Mouse (Mus musculus) layer of hippocampus, adult 9-11 months (tissue): Measurements from ENCODE around the gene Igdcc4.

Experiments
- DNase-seq: peaks from one replicate; pipeline ENCODE4 v3.0.0; 2022

Gene Igdcc4

DNA sequence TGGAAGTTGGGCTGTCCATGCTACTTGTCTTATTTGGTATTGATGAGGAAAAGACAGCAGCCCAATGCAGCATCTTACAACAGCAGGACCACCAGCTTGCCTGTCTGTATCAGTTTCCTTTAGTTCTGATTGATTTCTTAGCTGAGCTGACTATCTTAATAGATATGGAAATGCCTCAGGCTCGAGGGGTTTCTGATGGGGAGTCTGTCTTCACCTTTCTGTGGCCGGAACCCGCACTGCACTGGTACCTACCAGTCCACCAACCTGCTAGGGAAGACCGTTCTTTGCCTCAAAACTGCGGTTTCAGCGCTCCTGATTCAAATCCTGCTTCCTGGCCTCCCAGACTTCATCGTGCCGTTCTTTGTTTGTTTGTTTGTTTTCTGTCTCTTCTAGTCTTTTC, 60.6 kb downstream of the Igdcc4 start:
- DNase-seq, result no peak

DNA sequence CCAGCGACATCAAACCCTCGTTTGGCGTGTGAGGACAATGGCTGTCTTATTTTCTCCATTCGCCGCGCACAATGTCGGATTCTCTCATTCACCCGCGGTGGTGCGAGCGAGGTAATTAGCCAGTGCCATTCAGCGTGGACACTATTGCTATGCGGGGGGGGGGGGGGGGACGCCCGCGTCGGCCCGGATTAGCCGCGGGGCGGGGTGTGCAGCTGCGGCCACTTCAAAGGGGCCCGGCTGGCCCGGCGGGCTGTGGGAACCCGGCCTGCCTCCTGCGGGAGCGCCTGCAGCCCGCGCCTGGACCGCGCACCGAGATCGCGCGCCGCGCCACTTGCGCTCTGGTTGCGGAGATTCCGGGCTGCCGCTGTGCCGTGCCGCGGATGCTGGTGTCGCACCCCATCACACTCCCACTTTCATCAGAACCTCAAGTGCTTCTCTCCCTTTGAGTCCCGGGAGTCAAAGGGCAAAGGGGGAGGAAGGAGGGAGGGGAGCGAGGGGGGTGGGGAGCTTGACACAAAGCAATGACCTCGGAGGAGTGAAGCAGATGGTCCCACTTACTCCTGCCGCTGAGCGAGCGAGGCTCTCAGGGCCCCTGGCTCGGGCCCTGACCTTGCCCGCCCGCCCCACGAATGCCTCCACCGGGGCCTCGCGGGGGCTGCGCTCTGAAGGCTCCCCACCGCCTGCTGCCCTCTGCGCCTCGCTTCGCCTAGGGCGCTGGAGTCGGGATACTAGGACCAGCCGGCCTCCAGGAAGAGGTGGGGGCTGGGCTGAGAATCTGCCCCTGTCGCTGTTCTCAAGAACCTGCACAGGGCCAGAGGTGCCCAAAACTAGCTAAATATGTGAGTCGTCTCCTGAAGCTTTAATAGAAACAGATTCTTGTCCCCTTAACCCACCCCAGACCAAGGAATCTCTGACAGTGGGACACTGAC, 61.7 kb downstream of the Igdcc4 start:
- no peak for DNase-seq

DNA sequence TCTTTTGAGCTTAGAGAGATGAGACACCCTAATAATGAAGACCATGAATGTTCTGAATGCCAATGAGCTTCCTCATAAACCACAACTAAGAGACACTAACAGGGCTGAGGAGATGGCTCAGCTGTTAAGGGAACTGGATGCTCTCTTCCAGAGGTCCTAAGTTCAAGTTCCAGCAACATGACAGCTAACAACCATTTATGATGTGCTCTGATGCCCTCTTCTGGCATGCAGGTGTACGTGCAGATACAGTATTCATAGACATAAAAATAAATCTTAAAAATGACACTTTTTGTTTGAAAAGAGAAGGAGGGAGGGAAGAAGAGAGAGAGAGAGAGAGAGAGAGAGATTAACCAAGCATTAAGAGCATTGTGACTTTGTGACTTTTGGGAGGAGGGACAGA, 63.6 kb downstream of the Igdcc4 start:
- DNase-seq, result no peak

DNA sequence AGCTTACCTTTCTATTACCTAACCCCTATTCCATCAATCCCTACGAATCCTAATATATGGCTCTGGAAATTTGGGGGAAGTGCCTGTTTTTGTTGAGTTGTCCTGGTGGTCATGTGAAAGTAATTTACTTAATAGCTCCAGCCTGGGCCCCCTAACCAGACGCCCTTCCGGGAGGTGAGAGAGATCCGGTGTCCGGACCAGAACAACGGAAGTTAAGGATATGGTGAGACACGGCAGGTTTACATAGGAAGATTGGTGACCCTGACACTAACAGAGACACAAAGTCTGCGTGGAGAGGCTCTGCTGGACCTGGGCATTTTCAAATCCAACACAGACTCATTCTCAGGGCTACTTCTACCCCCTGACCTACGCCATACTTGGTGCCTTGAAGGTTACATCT, 65.1 kb downstream of the Igdcc4 start:
- DNase-seq, result no peak

DNA sequence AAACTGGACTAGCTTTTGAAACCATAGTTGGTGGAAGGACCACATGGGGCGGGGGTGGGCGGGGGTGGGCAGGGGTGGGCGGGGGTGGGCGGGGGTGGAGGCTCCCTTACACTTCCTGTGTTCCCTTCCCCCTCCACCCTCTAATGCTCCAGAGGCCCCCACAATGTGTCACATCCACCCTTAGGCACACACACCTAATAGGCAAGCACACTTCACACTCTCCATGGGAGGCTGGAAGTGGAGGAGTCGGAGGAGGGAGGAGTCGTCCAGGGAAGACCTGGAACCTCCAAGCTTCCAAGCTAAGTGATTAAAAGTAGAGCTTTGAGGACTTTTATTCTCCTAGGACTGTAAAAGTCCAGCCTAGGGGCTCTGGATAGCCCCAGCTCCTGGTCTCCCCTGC, 67.2 kb downstream of the Igdcc4 start:
- DNase-seq, result no peak

DNA sequence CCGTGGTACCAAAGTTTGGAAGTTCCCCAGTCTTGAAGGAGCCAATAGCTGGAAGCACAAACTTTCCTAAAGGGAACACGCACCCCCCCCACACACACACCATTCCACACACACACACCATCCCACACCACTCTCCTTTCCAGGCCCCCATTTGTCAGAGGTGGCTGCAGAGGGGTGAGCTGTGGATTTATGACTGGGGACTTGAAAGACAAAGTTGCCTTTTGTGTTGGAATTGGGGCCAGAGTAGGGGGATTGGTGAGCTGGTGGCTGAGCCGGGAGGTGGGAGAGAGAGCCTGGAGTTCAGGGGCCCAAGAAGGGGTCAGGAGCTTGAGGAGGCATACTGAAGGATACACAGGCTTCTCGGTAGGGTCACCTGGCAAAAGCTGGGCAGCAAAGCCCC, 67.7 kb downstream of the Igdcc4 start:
- no peak for DNase-seq

DNA sequence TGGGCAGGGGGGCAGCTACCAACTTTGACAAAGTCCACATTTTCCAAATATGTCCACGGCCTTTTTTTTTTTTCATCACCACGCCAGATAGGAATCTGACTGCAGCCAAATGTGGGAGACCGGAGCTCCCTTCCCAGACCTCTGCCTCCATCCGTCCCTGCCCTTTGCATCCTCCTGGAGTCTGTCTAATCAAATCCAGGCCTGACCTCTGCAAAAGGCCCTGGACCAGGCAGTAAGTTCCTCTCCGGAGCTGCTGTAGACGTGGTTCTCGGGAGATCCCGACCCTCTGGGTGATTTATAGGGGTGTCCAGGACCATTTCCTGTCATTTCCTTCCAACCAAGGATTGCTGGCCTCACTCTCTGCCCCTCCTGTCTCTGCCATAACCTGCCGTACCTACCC, 71.4 kb downstream of the Igdcc4 start:
- DNase-seq, result no peak

DNA sequence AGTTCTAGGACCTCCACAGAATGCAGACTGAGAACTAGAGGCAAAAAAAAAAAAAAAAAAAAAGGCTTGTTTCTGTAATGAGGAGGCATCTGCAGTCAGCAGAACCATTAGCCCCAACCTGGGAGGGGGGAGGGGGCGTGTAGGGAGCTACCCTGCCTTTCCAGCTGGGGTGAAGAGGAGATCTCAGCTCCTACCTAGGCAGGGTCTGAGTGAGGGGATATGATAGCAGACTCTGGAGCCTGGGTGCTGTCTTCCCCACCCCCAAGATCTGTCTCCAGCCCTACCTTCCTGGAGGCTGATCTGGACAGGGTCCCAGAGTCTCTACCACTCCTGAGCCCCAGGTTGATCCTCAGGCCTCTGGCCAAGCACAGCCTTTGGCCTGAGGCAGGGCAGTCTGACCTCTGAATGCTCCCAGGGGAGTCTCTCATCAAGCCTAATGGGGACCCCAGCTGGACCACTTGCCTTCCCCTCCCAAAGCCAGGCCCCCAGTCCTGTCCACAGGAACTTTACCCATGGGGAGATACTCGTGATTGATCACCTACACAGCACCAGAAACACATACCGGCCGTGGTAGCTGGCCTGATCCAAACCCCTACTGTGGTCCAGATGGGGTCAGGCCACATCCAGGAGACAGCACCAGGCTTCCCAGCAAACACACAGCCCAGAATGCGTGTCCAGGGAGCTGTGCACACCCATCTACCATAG, 74.1 kb downstream of the Igdcc4 start:
- no peak for DNase-seq

DNA sequence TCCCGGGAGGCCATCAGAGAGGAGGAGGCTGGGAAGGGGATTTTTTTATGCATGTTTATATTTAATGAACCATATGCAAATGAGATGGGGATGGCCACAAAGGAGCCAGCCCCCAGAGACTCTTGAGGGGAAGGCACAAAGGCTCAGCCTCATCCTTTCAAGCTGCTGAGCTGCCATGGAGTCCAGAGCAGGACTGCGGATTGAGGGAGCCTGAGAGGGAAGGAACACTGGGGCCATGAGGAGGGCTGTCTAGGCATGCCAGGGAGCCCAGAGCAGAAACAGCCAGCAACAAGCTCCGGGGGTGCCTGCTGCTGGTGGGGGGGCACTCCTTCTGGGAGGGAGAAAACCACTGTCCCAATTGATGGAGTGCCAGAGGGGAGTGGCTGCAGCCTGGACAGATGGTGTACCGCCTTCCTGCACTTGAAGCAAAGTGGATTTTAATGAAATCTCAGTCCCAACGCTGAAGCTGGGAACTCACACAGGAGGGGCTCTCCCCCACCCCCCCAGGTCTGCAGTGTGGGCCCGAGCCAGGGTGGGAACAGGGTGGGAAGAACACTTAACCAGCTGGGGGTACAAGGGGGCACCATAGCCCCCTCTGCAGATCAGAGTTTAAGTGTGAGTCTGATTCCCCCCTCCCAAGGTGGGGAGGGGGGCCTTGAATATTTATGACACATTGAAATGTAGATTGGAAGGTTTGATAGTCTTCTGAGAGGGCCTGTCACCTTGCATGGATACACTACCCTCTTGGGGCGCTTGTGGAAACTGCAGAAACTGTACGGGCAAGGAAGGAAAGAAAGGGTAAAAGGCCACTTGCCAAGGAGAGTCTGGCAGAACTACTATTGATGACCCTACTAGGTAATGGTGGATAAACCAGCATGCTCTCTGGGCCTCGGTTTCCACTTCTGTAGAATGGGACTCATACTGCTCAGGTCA, 74.9 kb downstream of the Igdcc4 start:
- DNase-seq, result no peak

DNA sequence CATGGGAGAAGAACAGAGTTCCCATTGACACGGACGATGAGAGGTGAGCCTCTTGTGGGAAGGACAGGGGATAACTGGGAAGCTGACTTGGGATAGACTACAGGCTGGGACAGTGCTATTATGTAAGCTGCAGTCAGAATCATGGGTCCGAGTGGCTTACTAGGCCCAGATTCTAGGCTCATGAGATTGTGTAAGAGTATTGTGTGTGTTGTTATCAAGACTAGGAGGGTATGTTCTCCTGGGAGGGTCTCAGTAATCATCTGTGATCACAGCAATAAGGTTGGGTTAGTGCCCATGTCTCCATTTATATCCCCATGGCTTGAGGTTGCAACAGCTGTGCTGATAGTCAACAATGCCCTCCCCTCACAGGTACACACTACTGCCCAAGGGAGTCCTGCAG, 76.2 kb downstream of the Igdcc4 start:
- DNase-seq, result no peak

DNA sequence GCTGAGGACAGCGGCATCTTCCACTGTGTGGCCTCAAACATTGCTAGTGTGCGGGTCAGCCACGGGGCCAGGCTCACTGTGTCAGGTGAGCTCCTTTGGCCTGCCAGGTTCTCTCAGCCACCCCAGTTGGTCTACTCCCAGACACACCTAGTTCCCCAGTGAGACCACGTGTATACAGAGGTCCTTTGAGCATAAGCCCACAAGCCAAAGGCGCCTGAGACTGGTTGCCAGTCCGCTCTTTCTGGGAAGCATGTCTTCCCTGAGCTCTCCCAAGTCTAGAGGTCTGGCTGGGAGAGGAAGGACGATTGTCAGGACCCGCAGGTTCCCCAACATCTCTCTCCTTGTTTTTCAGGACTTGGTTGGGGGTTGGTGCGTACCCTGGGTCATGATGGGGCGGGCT, 76.6 kb downstream of the Igdcc4 start:
- DNase-seq, result no peak

DNA sequence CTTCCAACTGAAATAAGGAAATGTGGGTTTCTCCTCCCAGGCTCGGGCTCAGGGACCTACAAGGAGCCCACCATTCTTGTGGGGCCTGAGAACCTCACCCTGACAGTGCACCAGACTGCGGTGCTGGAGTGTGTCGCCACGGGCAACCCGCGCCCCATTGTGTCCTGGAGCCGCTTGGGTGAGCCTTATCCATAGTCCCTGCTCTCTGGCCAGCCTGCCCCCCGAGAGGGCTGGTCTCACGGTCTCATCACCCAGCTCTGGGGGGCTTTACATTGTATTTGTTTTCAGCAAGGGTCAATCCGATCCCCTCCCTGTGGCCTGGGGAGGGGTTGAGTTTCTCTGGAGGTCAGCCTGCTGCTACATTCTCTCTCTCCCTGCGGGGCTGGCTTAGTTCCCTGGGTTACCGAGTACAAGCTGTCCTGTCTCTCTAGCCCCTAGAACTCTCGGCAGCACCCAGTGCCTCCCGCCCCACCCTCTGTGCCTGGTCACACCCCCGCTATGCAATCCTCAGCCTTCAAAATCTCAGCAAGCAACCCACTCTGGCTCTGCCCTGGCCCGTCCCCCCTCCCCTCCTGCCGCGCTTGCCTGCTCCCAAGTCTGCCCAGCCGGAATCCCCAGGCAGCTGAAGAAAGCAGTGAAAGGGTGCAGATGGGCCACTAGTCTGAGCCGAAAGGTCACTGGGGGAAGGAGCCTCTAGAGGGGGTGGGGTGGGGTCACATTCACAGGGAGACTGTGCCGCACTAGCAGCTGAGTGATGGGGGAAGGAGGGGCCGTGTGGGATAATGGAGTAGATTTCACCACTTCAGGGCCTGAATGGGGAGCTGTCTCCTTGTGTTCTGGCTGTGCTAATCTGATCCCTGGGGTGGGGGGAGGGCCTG, 77.3 kb downstream of the Igdcc4 start:
- DNase-seq, result no peak

DNA sequence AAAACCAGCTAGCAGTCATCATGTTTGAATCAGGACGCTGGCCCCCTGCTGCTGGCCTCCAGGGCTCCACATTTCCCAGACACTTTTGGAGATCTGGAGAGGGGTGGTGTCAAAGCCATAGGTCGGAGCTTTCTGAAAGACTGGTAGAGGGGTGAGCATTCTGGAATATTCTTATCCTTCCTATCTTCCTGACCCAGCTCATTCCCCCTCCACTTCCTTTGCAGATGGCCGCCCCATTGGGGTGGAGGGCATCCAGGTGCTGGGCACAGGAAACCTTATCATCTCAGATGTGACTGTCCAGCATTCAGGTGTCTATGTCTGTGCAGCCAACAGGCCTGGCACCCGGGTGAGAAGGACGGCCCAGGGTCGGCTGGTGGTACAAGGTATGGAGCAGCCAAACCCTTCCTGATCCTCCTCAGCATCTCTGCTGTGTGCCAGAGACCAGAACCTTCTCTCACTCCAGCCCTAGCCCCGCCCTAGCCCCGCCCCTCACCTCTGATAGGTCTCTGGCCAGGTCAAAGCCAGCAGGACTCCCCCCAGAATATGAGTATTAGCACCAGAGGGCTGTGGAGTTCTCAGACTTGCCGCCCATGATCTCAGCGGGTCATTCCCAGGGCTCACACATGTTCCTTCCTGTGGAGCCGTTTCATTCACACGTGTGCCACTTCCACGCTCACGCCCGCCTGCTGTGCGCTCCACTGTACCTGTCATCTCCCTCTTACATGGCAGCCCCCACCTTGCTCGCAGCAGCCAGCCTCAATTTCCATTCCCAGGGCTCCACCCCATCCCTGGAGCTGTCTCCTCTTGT, 78.7 kb downstream of the Igdcc4 start:
- no peak for DNase-seq
